Mouse (Mus musculus): ENCODE measurements around the gene Runx2.

GRCm38 (mm10) chr17:44554941-44555340 lies 259.7 kb downstream of the Runx2 start:
- no peak for TF ChIP-seq CHD2 (IDR thresholded peaks at IDR 0.05; ENCODE audit: low read depth, low read length)
- TF ChIP-seq ZNF384 (IDR thresholded peaks at IDR 0.05; ENCODE audit: low read depth, low read length) = no peak
- TF ChIP-seq ZC3H11A (IDR thresholded peaks at IDR 0.05; ENCODE audit: borderline replicate concordance, low read depth, low read length) = no peak
- TF ChIP-seq HCFC1 (IDR thresholded peaks at IDR 0.05; ENCODE audit: borderline replicate concordance, insufficient read depth, low read length) = no peak

Data from ES-E14 (cell line).